Mouse (Mus musculus) telencephalon, adult 2 months (tissue): ENCODE results near the gene Ttc41.

Experiments used
- DNase-seq: peaks from one replicate; pipeline ENCODE4 v3.0.0-alpha.2; 2011; ENCODE audit warnings: low read depth, low spot score

Gene Ttc41

GRCm38 (mm10) chr10:86755816-86756502 lies 50.3 kb downstream of the Ttc41 start:
- DNase-seq, result no peak

- no peak for DNase-seq
Observed at GRCm38 (mm10) chr10:86757724-86758123, 52.1 kb downstream of the Ttc41 start.

GRCm38 (mm10) chr10:86758211-86758610 lies 52.6 kb downstream of the Ttc41 start:
- no peak for DNase-seq

- DNase-seq, result no peak
Observed at GRCm38 (mm10) chr10:86761236-86761635, 55.6 kb downstream of the Ttc41 start.

- no peak for DNase-seq
Observed at GRCm38 (mm10) chr10:86761722-86762383, 56.2 kb downstream of the Ttc41 start.

- DNase-seq, result no peak
Observed at GRCm38 (mm10) chr10:86762384-86762730, 56.7 kb downstream of the Ttc41 start.

GRCm38 (mm10) chr10:86763672-86764071 lies 58.1 kb downstream of the Ttc41 start, which contains the start of gene Gm49358:
TSS of gene Gm49358 (plus strand) at chr10:86763972.
- DNase-seq, result no peak

- DNase-seq, result no peak
Observed at GRCm38 (mm10) chr10:86765344-86765966, 59.8 kb downstream of the Ttc41 start.

GRCm38 (mm10) chr10:86769216-86769615 lies 63.6 kb downstream of the Ttc41 start:
- no peak for DNase-seq

- DNase-seq, result no peak
Observed at GRCm38 (mm10) chr10:86769797-86770196, 64.2 kb downstream of the Ttc41 start.

- no peak for DNase-seq
Observed at GRCm38 (mm10) chr10:86771701-86772100, 66.1 kb downstream of the Ttc41 start.

- no peak for DNase-seq
Observed at GRCm38 (mm10) chr10:86772231-86772631, 66.6 kb downstream of the Ttc41 start.

- DNase-seq, result no peak
Observed at GRCm38 (mm10) chr10:86773360-86773759, 67.7 kb downstream of the Ttc41 start.

GRCm38 (mm10) chr10:86776281-86776680 lies 70.7 kb downstream of the Ttc41 start:
- DNase-seq, result no peak

GRCm38 (mm10) chr10:86777614-86778319 lies 72.2 kb downstream of the Ttc41 start:
- DNase-seq, result no peak

GRCm38 (mm10) chr10:86778398-86779116 lies 72.9 kb downstream of the Ttc41 start, which contains the start of gene Nt5dc3:
TSS of gene Nt5dc3 (plus strand) at chr10:86779005.
- peak; percentile 95 for DNase-seq

GRCm38 (mm10) chr10:86779117-86779755 lies 73.6 kb downstream of the Ttc41 start:
- no peak for DNase-seq

- no peak for DNase-seq
Observed at GRCm38 (mm10) chr10:86779816-86780500, 74.3 kb downstream of the Ttc41 start.

GRCm38 (mm10) chr10:86781641-86782040 lies 76.0 kb downstream of the Ttc41 start:
- DNase-seq, result no peak

GRCm38 (mm10) chr10:86782656-86783055 lies 77.0 kb downstream of the Ttc41 start:
- no peak for DNase-seq
